Comparison of ENCODE assay signal across 26 mouse cellular contexts in genomic region chr7:120817552-120817951, GRCm38 (mm10). TPM values are rescaled to one million over a fixed set of nuclear protein-coding genes. Genes with fewer than 3 reads are reported as not detected.
"Had no signal": no experiment of that assay in that cellular context is flagged by ENCODE, and none has a peak within 500 bp of the region (broad histone marks: within the 10 kb centered on the region; RNA-seq: fewer than 3 reads in every experiment).

No protein-coding gene starts in this region.

- H3K9me3 ChIP-seq: liver, embryonic 15.5 days; megakaryocyte, embryonic 14.5 days; midbrain, embryonic 10.5 days; midbrain, embryonic 12.5 days; neural tube, embryonic 13.5 days; neural tube, embryonic 15.5 days had no signal

- ATAC-seq: midbrain, embryonic 16.5 days had no signal

- H3K27me3 ChIP-seq: liver, embryonic 15.5 days; neural tube, embryonic 13.5 days; neural tube, embryonic 15.5 days had no signal

- H3K4me3 ChIP-seq: liver, embryonic 15.5 days; megakaryocyte, embryonic 14.5 days; midbrain, embryonic 10.5 days; midbrain, embryonic 12.5 days; myocyte; neural tube, embryonic 13.5 days; neural tube, embryonic 15.5 days had no signal

- DNase-seq: lung, adult 18-20 months; lung, embryonic 14.5 days; lung, postnatal 10 days; lung, postnatal 4 days; midbrain, embryonic 14.5 days; retina, postnatal 1 day; right cerebral cortex, adult 18-20 months; right cerebral cortex, postnatal 25 days; right cerebral cortex, postnatal 4 days; spleen, adult 18-20 months; thymus, adult 2 months; thymus, postnatal 25 days; thymus, postnatal 4 days had no signal

- H3K4me1 ChIP-seq: liver, embryonic 15.5 days; midbrain, embryonic 10.5 days; midbrain, embryonic 12.5 days; neural tube, embryonic 13.5 days; neural tube, embryonic 15.5 days had no signal

- H3K4me2 ChIP-seq: liver, embryonic 15.5 days; lung, embryonic 14.5 days; midbrain, embryonic 12.5 days; neural tube, embryonic 13.5 days; neural tube, embryonic 15.5 days had no signal

- H3K9ac ChIP-seq: liver, embryonic 15.5 days; lung, embryonic 14.5 days; midbrain, embryonic 12.5 days; neural tube, embryonic 13.5 days; neural tube, embryonic 15.5 days had no signal

- H3K27ac ChIP-seq: liver, embryonic 15.5 days; midbrain, embryonic 10.5 days; midbrain, embryonic 12.5 days; neural tube, embryonic 13.5 days; neural tube, embryonic 15.5 days had no signal

- H3K36me3 ChIP-seq: liver, embryonic 15.5 days; midbrain, embryonic 10.5 days; midbrain, embryonic 12.5 days; neural tube, embryonic 13.5 days; neural tube, embryonic 15.5 days had no signal

RNA-seq across cellular contexts. Expression of gene Gm5737, which starts 5.4 kb away (rescaled TPM):
- polyA plus RNA-seq: liver, embryonic 15.5 days; lung, embryonic 14.5 days; lung, embryonic 16.5 days; midbrain, embryonic 10.5 days; midbrain, embryonic 12.5 days; myocyte; neural tube, embryonic 11.5 days; neural tube, embryonic 13.5 days; neural tube, embryonic 15.5 days; small intestine, adult 2 months; stomach, embryonic 14.5 days; stomach, embryonic 16.5 days had no signal
